Mouse (Mus musculus): ENCODE measurements around the gene Eml6. TPM values are rescaled to one million over a fixed set of nuclear protein-coding genes. Genes with fewer than 3 reads are reported as not detected.

Gene Eml6
- total and polyA plus RNA-seq, 2 experiments from 2014 or later, result 0.63 to 10.6 TPM

DNA sequence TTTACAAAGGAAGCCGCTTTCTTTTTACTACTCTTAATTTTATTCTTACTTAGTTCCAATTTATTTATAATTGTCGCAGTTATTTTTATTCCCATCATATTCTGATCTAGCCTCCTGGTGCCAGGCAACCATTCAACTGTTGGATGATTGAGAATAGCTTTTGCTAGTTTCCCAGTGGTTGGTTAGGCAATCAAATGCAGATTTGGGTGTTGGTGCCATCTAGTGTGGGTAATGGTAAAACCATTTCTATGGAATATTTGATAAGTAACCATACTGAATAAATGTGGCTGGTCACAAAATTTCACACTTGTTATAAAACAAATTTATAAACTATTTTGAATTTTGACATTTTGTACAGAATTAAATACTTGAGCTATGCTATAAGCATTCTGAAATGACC lies 311.0 kb downstream of the Eml6 start:
- ATAC-seq (ENCODE audit: insufficient read depth, low read depth), result no peak
- WGBS, result 84% methylated on average over 2 of the region's 2 CpGs
- H3K9me3 ChIP-seq (replicated peaks; ENCODE audit: control insufficient read depth, low read length), result no peaks in the 10 kb centered on the region
- H3K27me3 ChIP-seq (ENCODE audit: control insufficient read depth, insufficient read depth, low read length), result no peaks in the 10 kb centered on the region
- no peak overlapping the region for H3K4me2 ChIP-seq (ENCODE audit: low read depth, low read length)
- peak; percentile 18 for DNase-seq (ENCODE audit: low spot score)
- H3K4me3 ChIP-seq (ENCODE audit: low read depth, low read length), result no peak overlapping the region
- H3K9ac ChIP-seq (replicated peaks; ENCODE audit: low read depth, low read length), result no peak overlapping the region
- H3K36me3 ChIP-seq (replicated peaks; ENCODE audit: control insufficient read depth, insufficient read depth, low read length), result 0 out of 2 replicates have a peak, but pooled peaks cover 4% of the 10 kb centered on the region
- no peak overlapping the region for H3K27ac ChIP-seq (ENCODE audit: low read depth)
- TF ChIP-seq CTCF (IDR thresholded peaks at IDR 0.05; ENCODE audit: low read depth), result peak; percentile 52
- TF ChIP-seq EP300 (IDR thresholded peaks at IDR 0.05; ENCODE audit: low read depth), result no peak
- H3K4me1 ChIP-seq (ENCODE audit: control insufficient read depth, insufficient read depth), result peaks cover 11% of the 10 kb centered on the region

DNA sequence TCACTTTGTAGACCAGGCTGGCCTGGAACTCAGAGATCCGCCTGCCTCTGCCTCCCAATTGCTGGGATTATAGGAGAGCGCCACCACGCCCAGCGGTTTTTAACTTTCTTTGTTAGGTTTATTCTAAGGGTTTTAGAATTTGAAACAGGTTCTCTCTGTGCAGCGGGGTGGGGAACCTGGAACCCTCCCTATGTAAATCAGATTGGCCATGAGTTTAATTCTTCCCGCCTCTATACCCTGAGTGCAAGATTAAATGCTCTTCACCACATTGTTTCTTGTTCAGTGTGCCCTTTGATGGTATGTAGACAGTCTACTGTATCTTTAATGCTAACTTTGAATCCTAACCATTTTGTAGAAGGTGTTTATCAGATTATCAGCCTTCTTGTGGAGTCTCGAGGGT lies 311.7 kb downstream of the Eml6 start:
- H3K36me3 ChIP-seq (replicated peaks; ENCODE audit: control insufficient read depth, insufficient read depth, low read length), result peaks cover 4% of the 10 kb centered on the region; the same call in 1 of the 2 replicates
- 86% methylated on average over 7 of the region's 7 CpGs for WGBS
- no peaks in the 10 kb centered on the region for H3K9me3 ChIP-seq (replicated peaks; ENCODE audit: control insufficient read depth, low read length)
- no peak for TF ChIP-seq EP300 (IDR thresholded peaks at IDR 0.05; ENCODE audit: low read depth)
- no peak for TF ChIP-seq CTCF (IDR thresholded peaks at IDR 0.05; ENCODE audit: low read depth)
- H3K9ac ChIP-seq (replicated peaks; ENCODE audit: low read depth, low read length), result no peak overlapping the region
- H3K27me3 ChIP-seq (ENCODE audit: control insufficient read depth, insufficient read depth, low read length), result no peaks in the 10 kb centered on the region
- no peak overlapping the region for H3K27ac ChIP-seq (ENCODE audit: low read depth)
- ATAC-seq (ENCODE audit: insufficient read depth, low read depth) (no peak), DNase-seq (ENCODE audit: low spot score) (no peak)
- no peak overlapping the region for H3K4me3 ChIP-seq (ENCODE audit: low read depth, low read length)
- H3K4me1 ChIP-seq (ENCODE audit: control insufficient read depth, insufficient read depth), result peaks cover 9% of the 10 kb centered on the region
- H3K4me2 ChIP-seq (ENCODE audit: low read depth, low read length), result no peak overlapping the region

DNA sequence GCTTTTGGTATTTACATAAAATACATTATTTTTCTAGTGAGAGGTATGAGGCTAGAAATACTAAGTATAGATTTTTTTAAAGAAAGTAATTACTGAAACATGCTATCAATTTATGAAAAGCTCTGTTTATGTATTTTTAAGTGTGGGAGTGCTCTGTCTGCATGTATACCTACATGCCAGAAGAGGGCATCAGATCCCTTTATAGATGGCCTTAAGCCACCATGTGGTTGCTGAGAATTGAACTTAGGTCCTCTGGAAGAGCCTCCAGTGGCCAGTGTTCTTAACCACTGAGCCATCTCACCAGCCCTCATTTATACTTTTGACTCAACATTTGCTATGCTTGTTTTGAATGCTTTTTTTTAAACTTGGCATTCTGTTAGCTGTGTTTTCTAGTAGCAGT lies 316.3 kb downstream of the Eml6 start:
- TF ChIP-seq CTCF (IDR thresholded peaks at IDR 0.05; ENCODE audit: low read depth) (peak; percentile 34), EP300 (IDR thresholded peaks at IDR 0.05; ENCODE audit: low read depth) (no peak)
- DNase-seq (ENCODE audit: low spot score) (peak; percentile 22), ATAC-seq (ENCODE audit: insufficient read depth, low read depth) (no peak)
- H3K9ac ChIP-seq (replicated peaks; ENCODE audit: low read depth, low read length), result no peak overlapping the region
- no peak overlapping the region for H3K27ac ChIP-seq (ENCODE audit: low read depth)
- H3K4me3 ChIP-seq (ENCODE audit: low read depth, low read length), result no peak overlapping the region
- H3K4me1 ChIP-seq (ENCODE audit: control insufficient read depth, insufficient read depth), result 0 out of 2 replicates have a peak, but pooled peaks cover 4% of the 10 kb centered on the region
- peaks cover 32% of the 10 kb centered on the region for H3K36me3 ChIP-seq (replicated peaks; ENCODE audit: control insufficient read depth, insufficient read depth, low read length)
- no peaks in the 10 kb centered on the region for H3K9me3 ChIP-seq (replicated peaks; ENCODE audit: control insufficient read depth, low read length)
- H3K27me3 ChIP-seq (ENCODE audit: control insufficient read depth, insufficient read depth, low read length), result no peaks in the 10 kb centered on the region
- no peak overlapping the region for H3K4me2 ChIP-seq (ENCODE audit: low read depth, low read length)

DNA sequence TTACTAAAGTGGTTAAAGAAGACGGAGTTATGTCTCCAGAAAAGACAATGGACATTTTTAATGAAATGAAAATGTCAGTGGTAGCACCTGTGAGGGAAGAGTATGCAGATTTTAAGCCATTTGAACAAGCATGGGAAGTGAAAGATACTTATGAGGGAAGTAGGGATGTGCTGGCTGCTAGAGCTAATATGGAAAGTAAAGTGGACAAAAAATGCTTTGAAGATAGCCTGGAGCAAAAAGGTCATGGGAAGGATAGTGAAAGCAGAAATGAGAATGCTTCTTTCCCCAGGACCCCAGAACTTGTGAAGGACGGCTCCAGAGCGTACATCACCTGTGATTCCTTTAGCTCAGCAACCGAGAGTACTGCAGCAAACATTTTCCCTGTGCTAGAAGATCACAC lies 319.0 kb downstream of the Eml6 start:
- no peaks in the 10 kb centered on the region for H3K27me3 ChIP-seq (ENCODE audit: control insufficient read depth, insufficient read depth, low read length)
- ATAC-seq (ENCODE audit: insufficient read depth, low read depth), result no peak
- TF ChIP-seq EP300 (IDR thresholded peaks at IDR 0.05; ENCODE audit: low read depth) (no peak), CTCF (IDR thresholded peaks at IDR 0.05; ENCODE audit: low read depth) (no peak)
- no peak overlapping the region for H3K9ac ChIP-seq (replicated peaks; ENCODE audit: low read depth, low read length)
- no peak overlapping the region for H3K4me3 ChIP-seq (ENCODE audit: low read depth, low read length)
- no peak for DNase-seq (ENCODE audit: low spot score)
- WGBS, result 86% methylated on average over 4 of the region's 4 CpGs
- H3K4me1 ChIP-seq (ENCODE audit: control insufficient read depth, insufficient read depth), result peaks cover 12% of the 10 kb centered on the region; the same call in 1 of the 2 replicates
- no peak overlapping the region for H3K4me2 ChIP-seq (ENCODE audit: low read depth, low read length)
- no peaks in the 10 kb centered on the region for H3K9me3 ChIP-seq (replicated peaks; ENCODE audit: control insufficient read depth, low read length)
- peaks cover 28% of the 10 kb centered on the region for H3K36me3 ChIP-seq (replicated peaks; ENCODE audit: control insufficient read depth, insufficient read depth, low read length)
- H3K27ac ChIP-seq (ENCODE audit: low read depth), result no peak overlapping the region

DNA sequence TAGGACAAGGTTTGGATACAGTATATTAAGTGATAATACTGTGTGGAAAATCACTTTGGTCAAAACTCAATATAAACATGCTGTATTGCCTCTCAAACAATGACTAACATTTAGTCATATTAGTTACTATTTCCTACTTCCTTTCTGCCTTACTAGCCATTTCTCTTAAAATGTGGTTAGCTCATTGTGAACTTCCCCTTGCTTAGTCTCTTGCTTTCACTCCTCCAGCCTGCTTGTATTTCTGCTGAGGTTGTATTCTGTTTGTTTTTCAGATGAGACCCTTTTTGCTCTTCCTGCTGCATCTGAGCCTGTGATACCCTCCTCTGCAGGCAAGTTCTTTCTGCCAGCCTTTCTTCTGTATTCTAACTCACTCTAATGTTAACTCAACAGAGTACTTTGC lies 320.6 kb downstream of the Eml6 start:
- no peak overlapping the region for H3K27ac ChIP-seq (ENCODE audit: low read depth)
- H3K4me1 ChIP-seq (ENCODE audit: control insufficient read depth, insufficient read depth), result peaks cover 12% of the 10 kb centered on the region; the same call in 1 of the 2 replicates
- peaks cover 28% of the 10 kb centered on the region for H3K36me3 ChIP-seq (replicated peaks; ENCODE audit: control insufficient read depth, insufficient read depth, low read length)
- ATAC-seq (ENCODE audit: insufficient read depth, low read depth) (no peak), DNase-seq (ENCODE audit: low spot score) (no peak)
- H3K27me3 ChIP-seq (ENCODE audit: control insufficient read depth, insufficient read depth, low read length), result no peaks in the 10 kb centered on the region
- no peak overlapping the region for H3K4me3 ChIP-seq (ENCODE audit: low read depth, low read length)
- no peak overlapping the region for H3K9ac ChIP-seq (replicated peaks; ENCODE audit: low read depth, low read length)
- H3K4me2 ChIP-seq (ENCODE audit: low read depth, low read length), result no peak overlapping the region
- TF ChIP-seq EP300 (IDR thresholded peaks at IDR 0.05; ENCODE audit: low read depth) (no peak), CTCF (IDR thresholded peaks at IDR 0.05; ENCODE audit: low read depth) (no peak)
- H3K9me3 ChIP-seq (replicated peaks; ENCODE audit: control insufficient read depth, low read length), result no peaks in the 10 kb centered on the region

DNA sequence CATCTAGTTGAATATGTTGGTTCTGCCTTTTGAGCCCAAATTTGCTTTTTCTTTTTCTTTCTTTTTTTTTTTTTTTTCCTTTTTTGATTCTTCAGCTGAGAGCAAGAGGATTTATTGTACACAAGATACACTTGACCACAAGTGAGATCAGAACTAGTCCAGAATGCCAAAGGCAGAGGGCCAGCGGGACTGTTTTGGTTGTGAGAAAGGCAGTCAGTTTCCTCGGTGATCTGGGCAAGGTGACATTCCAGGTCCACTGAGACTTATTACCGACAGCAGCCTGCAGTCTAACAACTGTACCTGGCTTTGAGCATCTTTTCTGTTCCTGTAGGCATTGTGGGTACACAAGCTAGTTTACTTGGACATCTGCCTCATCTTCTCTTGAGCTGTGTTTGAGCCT lies 323.1 kb downstream of the Eml6 start:
- H3K9me3 ChIP-seq (replicated peaks; ENCODE audit: control insufficient read depth, low read length), result no peaks in the 10 kb centered on the region
- H3K4me3 ChIP-seq (ENCODE audit: low read depth, low read length), result no peak overlapping the region
- 44% methylated on average over 3 of the region's 3 CpGs for WGBS
- no peak for ATAC-seq (ENCODE audit: insufficient read depth, low read depth)
- peaks cover 14% of the 10 kb centered on the region; the same call in 1 of the 2 replicates for H3K4me1 ChIP-seq (ENCODE audit: control insufficient read depth, insufficient read depth)
- no peaks in the 10 kb centered on the region for H3K27me3 ChIP-seq (ENCODE audit: control insufficient read depth, insufficient read depth, low read length)
- no peak overlapping the region for H3K27ac ChIP-seq (ENCODE audit: low read depth)
- H3K9ac ChIP-seq (replicated peaks; ENCODE audit: low read depth, low read length), result no peak overlapping the region
- H3K4me2 ChIP-seq (ENCODE audit: low read depth, low read length), result no peak overlapping the region
- TF ChIP-seq CTCF (IDR thresholded peaks at IDR 0.05; ENCODE audit: low read depth), result no peak
- no peak for TF ChIP-seq EP300 (IDR thresholded peaks at IDR 0.05; ENCODE audit: low read depth)
- peaks cover 15% of the 10 kb centered on the region for H3K36me3 ChIP-seq (replicated peaks; ENCODE audit: control insufficient read depth, insufficient read depth, low read length)
- DNase-seq (ENCODE audit: low spot score), result no peak
